ENCODE assay signal across 18 mouse cellular contexts in the genomic region with DNA sequence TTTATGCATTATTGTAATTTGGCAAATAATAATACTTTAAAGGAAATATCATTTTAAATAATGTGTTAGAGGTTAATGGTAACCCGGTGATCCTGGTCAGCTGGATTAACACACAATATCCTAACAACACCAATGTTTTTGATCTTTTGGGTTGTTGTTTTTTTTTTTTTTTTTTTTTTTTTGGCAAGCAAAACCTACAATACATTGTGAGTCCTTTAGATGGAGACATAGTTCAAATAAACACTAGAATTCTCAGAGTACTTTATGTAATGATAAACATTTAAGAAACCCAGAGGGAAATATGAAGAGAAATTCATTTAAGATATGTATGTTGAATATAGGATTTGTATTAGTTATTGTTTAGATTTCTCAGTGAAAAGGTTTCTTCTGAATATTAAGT.
DNase-seq lines count a peak whose midpoint lies in the region; TF ChIP-seq lines count a peak whose summit lies in the region.
"Had no signal": no experiment of that assay in that cellular context is flagged by ENCODE, and none has a peak within 500 bp of the region (broad histone marks: within the 10 kb centered on the region; RNA-seq: fewer than 3 reads in every experiment).

No protein-coding gene starts in this region.

- no peaks in the 10 kb centered on the region for H3K4me1 ChIP-seq in CH12.LX (ENCODE audit: control insufficient read depth in 1 of 2, insufficient read depth in 2 of 2)
- H3K4me1 ChIP-seq: embryonic facial prominence, embryonic 12.5 days; heart, embryonic 15.5 days; hindbrain, embryonic 13.5 days had no signal

- dilution Hi-C loops in CH12.LX (cut with MboI; ENCODE audit: extremely low pct_ligation_motif_present, extremely low pct_unique_long_range_greater_than_20kb, low sequenced_read_pairs), result no loop called here

- TF ChIP-seq CTCF in layer of hippocampus, adult 2 months (conservative IDR thresholded peaks at IDR 0.05), result peak; percentile 64
- TF ChIP-seq CTCF in CH12.LX (conservative IDR thresholded peaks at IDR 0.05 in 1 of 2, IDR thresholded peaks at IDR 0.05 in 1 of 2; ENCODE audit: low read depth in 2 of 2, low read length in 2 of 2), result 0 out of 4 replicates have a peak, but pooled peaks of 1 of the 2 experiments have one; percentile 10

- DNase-seq in layer of hippocampus, adult 2 months (ENCODE audit: low spot score in 2 of 2), result no peak
- no peak for DNase-seq in layer of hippocampus, postnatal 14 days (ENCODE audit: low spot score in 2 of 2)
- peak; percentile 28 for DNase-seq in 3T3-L1 (ENCODE audit: low read depth, low spot score)
- no peak for DNase-seq in CH12.LX (ENCODE audit: extremely low read depth)
- DNase-seq in adipocyte (ENCODE audit: low spot score), result peak; percentile 6
- no peak for DNase-seq in ovary, postnatal 36 days (ENCODE audit: low spot score)
- DNase-seq: adrenal gland, postnatal 14 days; B cell, adult 2 months; cerebellum, adult 11-12 months; cerebellum, adult 9-10 months; cerebellum, postnatal 25 days; gastrocnemius, postnatal 14 days; heart, adult 2 months; heart, postnatal 14 days had no signal

- in situ Hi-C loops in CH12.LX (cut with MboI; ENCODE audit: low pct_ligation_motif_present, low pct_unique_long_range_greater_than_20kb, low sequenced_read_pairs), result no loop called here

- peak; percentile 14 for TF ChIP-seq RAD21 in CH12.LX (IDR thresholded peaks at IDR 0.05; ENCODE audit: low read depth, low read length)

- no peak overlapping the region for H3K9ac ChIP-seq in CH12.LX (ENCODE audit: insufficient read depth, low read depth)
- H3K9ac ChIP-seq: embryonic facial prominence, embryonic 12.5 days; heart, embryonic 15.5 days; hindbrain, embryonic 13.5 days had no signal

- no peak for TF ChIP-seq POLR2A in CH12.LX (IDR thresholded peaks at IDR 0.05; ENCODE audit: low read depth, low read length)

- no peak for TF ChIP-seq EP300 in CH12.LX (IDR thresholded peaks at IDR 0.05; ENCODE audit: low read length)

- no peak overlapping the region for H3K4me3 ChIP-seq in layer of hippocampus, adult 2 months
- H3K4me3 ChIP-seq in CH12.LX (replicated peaks in 1 of 3; ENCODE audit: low read depth in 2 of 3, low read length in 2 of 3, poor library complexity in 1 of 3), result no peak overlapping the region
- H3K4me3 ChIP-seq: embryonic facial prominence, embryonic 12.5 days; heart, adult 2 months; heart, embryonic 15.5 days; hindbrain, embryonic 13.5 days had no signal

- H3K9me3 ChIP-seq in CH12.LX (replicated peaks; ENCODE audit: low read length), result no peaks in the 10 kb centered on the region
- H3K9me3 ChIP-seq: embryonic facial prominence, embryonic 12.5 days; heart, embryonic 15.5 days; hindbrain, embryonic 13.5 days had no signal

- no peaks in the 10 kb centered on the region for H3K79me2 ChIP-seq in CH12.LX (replicated peaks; ENCODE audit: control insufficient read depth, extremely low read depth, insufficient read depth, poor library complexity, severe bottlenecking)

- no peaks in the 10 kb centered on the region for H3K27me3 ChIP-seq in CH12.LX (replicated peaks)
- H3K27me3 ChIP-seq: embryonic facial prominence, embryonic 12.5 days; heart, embryonic 15.5 days; hindbrain, embryonic 13.5 days had no signal

- H3K36me3 ChIP-seq in CH12.LX (replicated peaks in 1 of 2; ENCODE audit: control insufficient read depth in 1 of 2, insufficient read depth in 1 of 2, low read length in 1 of 2), result no peaks in the 10 kb centered on the region
- H3K36me3 ChIP-seq: embryonic facial prominence, embryonic 12.5 days; heart, embryonic 15.5 days; hindbrain, embryonic 13.5 days had no signal

- no peak overlapping the region for H3K27ac ChIP-seq in layer of hippocampus, adult 2 months
- no peak overlapping the region for H3K27ac ChIP-seq in CH12.LX (ENCODE audit: insufficient read depth, low read depth)
- H3K27ac ChIP-seq: embryonic facial prominence, embryonic 12.5 days; heart, adult 2 months; heart, embryonic 15.5 days; hindbrain, embryonic 13.5 days had no signal

- no peak overlapping the region for H3K4me2 ChIP-seq in CH12.LX (ENCODE audit: insufficient read depth, low read depth, poor library complexity, severe bottlenecking)
- H3K4me2 ChIP-seq: embryonic facial prominence, embryonic 12.5 days; heart, embryonic 11.5 days; heart, embryonic 15.5 days; hindbrain, embryonic 13.5 days had no signal

TF ChIP-seq in CH12.LX, 34 proteins besides CTCF, POLR2A, EP300 and RAD21:
- TF ChIP-seq ZNF384 (IDR thresholded peaks at IDR 0.05; ENCODE audit: low read depth, low read length) (peak; percentile 84), UBTF (IDR thresholded peaks at IDR 0.05; ENCODE audit: low read depth, low read length) (no peak), RCOR1 (conservative IDR thresholded peaks at IDR 0.05; ENCODE audit: low read depth, low read length) (no peak)

Comparison
In these comparisons a context has a peak if more than half of its experiments do, and no peak if none do; other contexts are left out.
1. DNase-seq: peak in 3T3-L1 (single experiment) and adipocyte (single experiment); none in layer of hippocampus, adult 2 months (0 of 2), layer of hippocampus, postnatal 14 days (0 of 2), CH12.LX (single experiment) and ovary, postnatal 36 days (single experiment).